Mouse (Mus musculus) cerebellum, adult 2 months (tissue): ENCODE results near the gene Ppp1r18.

ENCODE experiments used
- CTCF ChIP-seq: fragments of 200-500 bp; IDR thresholded peaks from 2 replicates; pipeline ENCODE4 v1.5.1; 2011; ENCODE audit warnings: low read depth, mild to moderate bottlenecking, control low read depth, low read length, moderate library complexity, borderline replicate concordance; ENCODE audit not compliant: insufficient read depth
- POLR2A ChIP-seq: fragments of 200-500 bp; IDR thresholded peaks from 2 replicates; pipeline ENCODE4 v1.6.1; 2011; ENCODE audit warnings: low read length, control low read depth, borderline replicate concordance; ENCODE audit not compliant: insufficient read depth

GRCm38 (mm10) chr17:35829737-35830136 lies 35.7 kb upstream of the Ppp1r18 start:
- TF ChIP-seq POLR2A (no peak), CTCF (peak; percentile 78)
